Mouse (Mus musculus): ENCODE measurements around the gene Chchd10.

GRCm38 (mm10) chr10:75910698-75911097 is 22.2 kb upstream of the Chchd10 start:
- TF ChIP-seq CTCF (IDR thresholded peaks at IDR 0.05; ENCODE audit: low read depth, low read length) (no peak), POLR2A (IDR thresholded peaks at IDR 0.05; ENCODE audit: extremely low read depth, insufficient read depth, low read length) (no peak)

Measured in liver, adult 2 months (tissue).